10 mouse cellular contexts compared by ENCODE assay signal in the genomic region with DNA sequence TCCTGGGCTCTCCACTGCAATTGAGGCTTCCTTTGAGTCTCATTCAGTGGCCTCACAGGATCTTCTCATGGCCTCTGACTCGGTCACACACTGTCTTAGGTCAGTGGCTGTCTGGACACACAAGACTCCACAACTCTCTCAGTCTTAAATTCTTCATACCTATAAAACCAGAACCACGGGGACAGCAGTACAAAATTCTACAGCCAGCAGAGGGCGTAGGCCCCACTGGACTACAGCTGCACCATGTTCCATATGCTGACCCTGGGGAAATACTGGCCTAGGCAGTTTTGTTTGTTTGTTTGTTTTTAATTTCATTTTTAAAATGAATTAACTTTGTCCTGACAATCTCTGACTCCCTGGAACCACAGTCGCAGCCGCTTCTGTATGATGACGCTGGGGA. TPM values are rescaled to one million over a fixed set of nuclear protein-coding genes. Genes with fewer than 3 reads are reported as not detected.
DNase-seq lines count a peak whose midpoint lies in the region; ATAC-seq and TF ChIP-seq lines count a peak whose summit lies in the region.
"Had no signal": no experiment of that assay in that cellular context is flagged by ENCODE, and none has a peak within 500 bp of the region (broad histone marks: within the 10 kb centered on the region; RNA-seq: fewer than 3 reads in every experiment).

No protein-coding gene starts in this region.

- peak; percentile 24; the same call in 1 of the 2 replicates for TF ChIP-seq CTCF in embryonic fibroblast, embryonic 13.5 days (IDR thresholded peaks at IDR 0.05; ENCODE audit: borderline replicate concordance, insufficient read depth, low read length)

- no peak overlapping the region for H3K9ac ChIP-seq in forebrain, embryonic 14.5 days (ENCODE audit: low read length)
- no peak overlapping the region for H3K9ac ChIP-seq in forebrain, embryonic 12.5 days
- no peak overlapping the region for H3K9ac ChIP-seq in midbrain, embryonic 14.5 days (replicated peaks; ENCODE audit: low read length)
- H3K9ac ChIP-seq in midbrain, embryonic 15.5 days, result no peak overlapping the region

- no peak for ATAC-seq in forebrain, embryonic 14.5 days
- ATAC-seq in forebrain, embryonic 12.5 days (ENCODE audit: low FRiP score), result no peak
- ATAC-seq in midbrain, embryonic 14.5 days (ENCODE audit: low FRiP score, low TSS enrichment), result no peak
- ATAC-seq in midbrain, embryonic 15.5 days (replicated peaks), result no peak

- TF ChIP-seq POLR2A in embryonic fibroblast, embryonic 13.5 days (IDR thresholded peaks at IDR 0.05; ENCODE audit: low read depth, low read length), result no peak

- no peak overlapping the region for H3K4me3 ChIP-seq in forebrain, embryonic 14.5 days (ENCODE audit: low read depth, low read length)
- no peak overlapping the region for H3K4me3 ChIP-seq in forebrain, embryonic 12.5 days (replicated peaks)
- no peak overlapping the region for H3K4me3 ChIP-seq in midbrain, embryonic 14.5 days (replicated peaks; ENCODE audit: low read depth, low read length)
- H3K4me3 ChIP-seq in midbrain, embryonic 15.5 days, result no peak overlapping the region
- no peak overlapping the region for H3K4me3 ChIP-seq in embryonic fibroblast, embryonic 13.5 days (ENCODE audit: insufficient read depth, low read length)
- H3K4me3 ChIP-seq: heart, embryonic 10.5 days had no signal

- peak; percentile 24 for DNase-seq in forebrain, embryonic 14.5 days (ENCODE audit: low spot score)
- DNase-seq in midbrain, embryonic 14.5 days, result peak; percentile 22
- peak; percentile 21 for DNase-seq in thymus, postnatal 0 days (ENCODE audit: low spot score)
- no peak for DNase-seq in urinary bladder, postnatal 4 days (ENCODE audit: low spot score in 2 of 2)
- DNase-seq in left cerebral cortex, adult 18-20 months (ENCODE audit: low spot score in 2 of 2), result no peak

- H3K36me3 ChIP-seq in forebrain, embryonic 14.5 days (ENCODE audit: control insufficient read depth, insufficient read depth, low read length), result peaks cover 12% of the 10 kb centered on the region
- peaks cover 7% of the 10 kb centered on the region for H3K36me3 ChIP-seq in forebrain, embryonic 12.5 days (replicated peaks)
- peaks cover 20% of the 10 kb centered on the region; the same call in 1 of the 2 replicates for H3K36me3 ChIP-seq in midbrain, embryonic 14.5 days (ENCODE audit: control insufficient read depth, insufficient read depth, low read length)
- peaks cover 11% of the 10 kb centered on the region; the same call in 1 of the 2 replicates for H3K36me3 ChIP-seq in midbrain, embryonic 15.5 days (replicated peaks)

- WGBS in forebrain, embryonic 14.5 days, result 59% methylated on average over 6 of the region's 6 CpGs
- 69% methylated on average over 6 of the region's 6 CpGs for WGBS in forebrain, embryonic 12.5 days
- WGBS in midbrain, embryonic 14.5 days, result 64% methylated on average over 6 of the region's 6 CpGs
- 69% methylated on average over 6 of the region's 6 CpGs for WGBS in midbrain, embryonic 15.5 days

- H3K4me1 ChIP-seq in forebrain, embryonic 14.5 days (ENCODE audit: control insufficient read depth, insufficient read depth, low read length), result no peaks in the 10 kb centered on the region
- H3K4me1 ChIP-seq in forebrain, embryonic 12.5 days, result no peaks in the 10 kb centered on the region
- H3K4me1 ChIP-seq in midbrain, embryonic 14.5 days (ENCODE audit: control insufficient read depth, insufficient read depth, low read length), result no peaks in the 10 kb centered on the region
- no peaks in the 10 kb centered on the region for H3K4me1 ChIP-seq in midbrain, embryonic 15.5 days
- peaks cover 8% of the 10 kb centered on the region for H3K4me1 ChIP-seq in embryonic fibroblast, embryonic 13.5 days (ENCODE audit: control insufficient read depth, insufficient read depth, low read length)
- H3K4me1 ChIP-seq: heart, embryonic 10.5 days had no signal

- no peak overlapping the region for H3K27ac ChIP-seq in forebrain, embryonic 14.5 days (ENCODE audit: low read depth, low read length)
- no peak overlapping the region for H3K27ac ChIP-seq in forebrain, embryonic 12.5 days
- no peak overlapping the region for H3K27ac ChIP-seq in midbrain, embryonic 14.5 days (replicated peaks; ENCODE audit: low read depth, low read length)
- H3K27ac ChIP-seq in midbrain, embryonic 15.5 days, result no peak overlapping the region
- H3K27ac ChIP-seq in embryonic fibroblast, embryonic 13.5 days (ENCODE audit: insufficient read depth, low read length), result no peak overlapping the region
- H3K27ac ChIP-seq: heart, embryonic 10.5 days had no signal

- H3K9me3 ChIP-seq in forebrain, embryonic 14.5 days (replicated peaks; ENCODE audit: control insufficient read depth, low read length), result no peaks in the 10 kb centered on the region
- 0 out of 2 replicates have a peak, but pooled peaks cover 6% of the 10 kb centered on the region for H3K9me3 ChIP-seq in forebrain, embryonic 12.5 days
- H3K9me3 ChIP-seq in midbrain, embryonic 14.5 days (ENCODE audit: control insufficient read depth, low read length), result peaks cover 7% of the 10 kb centered on the region; the same call in 1 of the 2 replicates
- peaks cover 5% of the 10 kb centered on the region; the same call in 1 of the 2 replicates for H3K9me3 ChIP-seq in midbrain, embryonic 15.5 days
- H3K9me3 ChIP-seq: G1E; heart, embryonic 10.5 days had no signal

- H3K4me2 ChIP-seq in forebrain, embryonic 14.5 days (ENCODE audit: low read length), result no peak overlapping the region
- no peak overlapping the region for H3K4me2 ChIP-seq in forebrain, embryonic 12.5 days
- H3K4me2 ChIP-seq in midbrain, embryonic 14.5 days (ENCODE audit: low read length), result no peak overlapping the region
- no peak overlapping the region for H3K4me2 ChIP-seq in midbrain, embryonic 15.5 days

- no peaks in the 10 kb centered on the region for H3K27me3 ChIP-seq in forebrain, embryonic 14.5 days (replicated peaks; ENCODE audit: control insufficient read depth, insufficient read depth, low read length)
- H3K27me3 ChIP-seq in forebrain, embryonic 12.5 days, result no peaks in the 10 kb centered on the region
- H3K27me3 ChIP-seq in midbrain, embryonic 14.5 days (ENCODE audit: control insufficient read depth, insufficient read depth, low read length), result no peaks in the 10 kb centered on the region
- no peaks in the 10 kb centered on the region for H3K27me3 ChIP-seq in midbrain, embryonic 15.5 days (replicated peaks)

RNA-seq across cellular contexts. Expression of a gene that starts 23.1 kb away (rescaled TPM):
- polyA plus RNA-seq in forebrain, embryonic 14.5 days (2014; fragmentation: Nextera tagmentation; extraction: Ambion mirVana), result 77.3 and 98.6 TPM in 2 replicates
- polyA plus RNA-seq in forebrain, embryonic 12.5 days (2016; fragmentation: Nextera tagmentation; extraction: Ambion mirVana), result 65.0 and 65.5 TPM in 2 replicates
- polyA plus RNA-seq in midbrain, embryonic 14.5 days (2014; fragmentation: Nextera tagmentation; extraction: Ambion mirVana), result 82.8 and 102 TPM in 2 replicates
- polyA plus RNA-seq in midbrain, embryonic 15.5 days (2015; fragmentation: Nextera tagmentation; extraction: Ambion mirVana), result 78.1 and 85.0 TPM in 2 replicates
- 13.1 and 18.1 TPM in 2 replicates for polyA plus RNA-seq in embryonic fibroblast, embryonic 13.5 days (2011; ENCODE audit: insufficient read length, low read depth, missing spikeins)
- 7.4 and 8.9 TPM in 2 replicates for polyA plus RNA-seq in thymus, postnatal 0 days (2015; fragmentation: Nextera tagmentation; extraction: Ambion mirVana)
- total RNA-seq in left cerebral cortex, adult 18-20 months (2021), result 1 to 10 TPM; 1.8 to 2.9 TPM
- polyA plus RNA-seq: G1E had no signal

RNA-seq across cellular contexts. Expression of a gene that starts 23.8 kb away (rescaled TPM):
- 6.0 and 8.4 TPM in 2 replicates for polyA plus RNA-seq in forebrain, embryonic 14.5 days (2014; fragmentation: Nextera tagmentation; extraction: Ambion mirVana)
- polyA plus RNA-seq in forebrain, embryonic 12.5 days (2016; fragmentation: Nextera tagmentation; extraction: Ambion mirVana), result 9.7 and 11.5 TPM in 2 replicates
- 10.0 and 12.1 TPM in 2 replicates for polyA plus RNA-seq in midbrain, embryonic 14.5 days (2014; fragmentation: Nextera tagmentation; extraction: Ambion mirVana)
- 8.6 and 8.7 TPM in 2 replicates for polyA plus RNA-seq in midbrain, embryonic 15.5 days (2015; fragmentation: Nextera tagmentation; extraction: Ambion mirVana)
- polyA plus RNA-seq in embryonic fibroblast, embryonic 13.5 days (2011; ENCODE audit: insufficient read length, low read depth, missing spikeins), result 7.5 and 9.4 TPM in 2 replicates
- 9.3 and 13.5 TPM in 2 replicates for polyA plus RNA-seq in thymus, postnatal 0 days (2015; fragmentation: Nextera tagmentation; extraction: Ambion mirVana)
- total RNA-seq in left cerebral cortex, adult 18-20 months (2021), result 10 to 100 TPM; 11.5 to 14.5 TPM

RNA-seq across cellular contexts. Expression of a gene that starts 34.2 kb away (rescaled TPM):
- not detected in 2 replicates for polyA plus RNA-seq in forebrain, embryonic 14.5 days (2014; fragmentation: Nextera tagmentation; extraction: Ambion mirVana)
- not detected in 2 replicates for polyA plus RNA-seq in forebrain, embryonic 12.5 days (2016; fragmentation: Nextera tagmentation; extraction: Ambion mirVana)
- polyA plus RNA-seq in midbrain, embryonic 14.5 days (2014; fragmentation: Nextera tagmentation; extraction: Ambion mirVana), result not detected in 2 replicates
- polyA plus RNA-seq in midbrain, embryonic 15.5 days (2015; fragmentation: Nextera tagmentation; extraction: Ambion mirVana), result not detected in 2 replicates
- not detected in 2 replicates for polyA plus RNA-seq in embryonic fibroblast, embryonic 13.5 days (2011; ENCODE audit: insufficient read length, low read depth, missing spikeins)
- not detected in 2 replicates for polyA plus RNA-seq in thymus, postnatal 0 days (2015; fragmentation: Nextera tagmentation; extraction: Ambion mirVana)
- total RNA-seq in left cerebral cortex, adult 18-20 months (2021), result not detected
- total RNA-seq: G1E had no signal
- polyA plus RNA-seq: G1E; heart, embryonic 10.5 days had no signal

Comparison
In these comparisons a context has a peak if more than half of its experiments do, and no peak if none do; other contexts are left out.
1. DNase-seq: peak in forebrain, embryonic 14.5 days (single experiment), midbrain, embryonic 14.5 days (single experiment) and thymus, postnatal 0 days (single experiment); none in urinary bladder, postnatal 4 days (0 of 2) and left cerebral cortex, adult 18-20 months (0 of 2).